Mouse (Mus musculus): ENCODE measurements around the gene Invs. TPM values are rescaled to one million over a fixed set of nuclear protein-coding genes. Genes with fewer than 3 reads are reported as not detected.
"Not testable (repeated sequence)": the region's sequence is repeated elsewhere in the genome, so short reads cannot be mapped to it uniquely, and the experiment has no call there.

The Invs gene
- total RNA-seq, 2 experiments from 2014 or later, result 7.5 to 11.1 TPM

DNA sequence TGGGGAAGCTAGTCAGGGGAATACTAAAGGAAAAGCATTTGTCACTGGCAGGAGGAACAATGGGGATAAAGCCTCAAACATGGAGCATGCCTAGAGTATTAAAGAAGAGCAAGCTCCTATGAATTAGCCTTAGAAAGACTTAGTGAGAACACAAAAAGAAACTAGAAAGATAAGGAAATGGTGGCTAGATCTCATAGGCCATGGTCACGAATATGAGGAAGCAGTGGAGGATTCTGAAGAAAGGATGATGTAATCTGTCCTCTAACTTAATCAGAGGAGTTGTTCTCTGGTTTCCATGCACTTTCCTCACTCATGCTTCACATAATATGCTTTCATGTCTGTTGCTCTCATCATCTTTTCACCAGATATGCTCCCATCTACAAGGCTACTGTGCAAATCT is 42.5 kb downstream of the Invs start:
- ATAC-seq (replicated peaks; ENCODE audit: poor library complexity, severe bottlenecking), result peak; percentile 89

DNA sequence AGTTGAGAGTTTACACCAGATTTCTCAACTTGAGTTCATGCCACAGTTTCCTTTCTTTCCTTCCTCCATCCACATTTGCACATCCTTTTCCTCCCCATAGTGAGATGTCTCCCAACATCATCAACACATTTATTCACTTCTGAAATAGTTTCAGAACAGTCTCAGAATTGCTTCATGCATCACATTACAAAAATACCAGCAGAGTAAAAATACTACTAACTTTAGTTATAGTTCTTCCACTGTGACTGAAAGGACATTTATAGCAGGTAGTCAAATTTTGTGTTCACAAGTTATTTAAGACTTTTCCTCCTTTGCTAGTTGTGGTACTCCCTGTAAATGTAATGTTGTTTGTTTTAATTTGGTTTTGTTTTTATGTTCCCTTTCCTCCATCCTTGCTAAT is 47.6 kb downstream of the Invs start:
- ATAC-seq (replicated peaks; ENCODE audit: poor library complexity, severe bottlenecking), result no peak

DNA sequence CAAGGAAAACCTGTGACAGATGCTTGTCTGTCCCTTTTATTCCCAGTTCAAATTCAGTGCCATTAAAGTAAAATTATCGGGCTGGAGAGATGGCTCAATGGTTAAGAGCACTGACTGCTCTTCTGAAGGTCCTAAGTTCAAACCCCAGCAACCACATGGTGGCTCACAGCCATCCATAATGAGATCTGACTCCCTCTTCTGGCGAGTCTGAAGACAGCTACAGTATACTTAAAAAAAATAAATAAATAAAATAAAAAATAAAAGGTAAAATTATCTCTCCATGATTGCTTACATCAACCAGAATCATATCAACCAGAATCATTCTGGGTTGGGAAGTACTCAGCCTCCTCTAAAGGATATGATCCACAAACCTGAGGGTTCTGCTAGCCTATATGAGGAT is 48.5 kb downstream of the Invs start:
- no peak for ATAC-seq (replicated peaks; ENCODE audit: poor library complexity, severe bottlenecking)

DNA sequence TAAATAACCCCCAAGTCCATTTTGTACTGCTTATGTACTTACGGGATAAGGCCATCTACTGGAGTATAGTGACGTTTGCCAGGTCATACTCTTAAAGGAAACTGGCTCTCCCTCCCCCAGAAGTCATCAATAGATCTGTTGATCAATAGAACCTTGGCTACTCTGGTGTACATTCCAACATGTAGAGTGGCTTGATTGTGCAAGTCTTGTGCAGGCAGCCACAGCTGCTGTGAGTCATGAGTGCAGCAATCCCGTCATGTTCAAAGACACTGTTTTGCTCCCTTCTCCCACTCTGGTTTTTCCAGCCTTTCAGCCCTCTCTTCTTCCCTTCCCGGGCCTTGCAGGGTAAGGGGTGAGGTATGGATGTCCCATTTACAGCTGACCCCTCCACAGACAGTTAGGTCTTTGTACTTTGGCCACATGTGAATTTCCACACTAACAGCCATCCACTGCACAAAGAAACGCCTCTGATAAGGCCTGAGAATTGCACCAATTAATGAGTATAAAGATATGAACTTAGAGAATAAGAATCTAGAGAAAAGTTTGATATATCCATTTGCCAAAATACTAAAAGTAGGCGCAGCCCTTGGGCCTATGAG is 53.0 kb downstream of the Invs start:
- ATAC-seq (replicated peaks; ENCODE audit: poor library complexity, severe bottlenecking), result no peak

DNA sequence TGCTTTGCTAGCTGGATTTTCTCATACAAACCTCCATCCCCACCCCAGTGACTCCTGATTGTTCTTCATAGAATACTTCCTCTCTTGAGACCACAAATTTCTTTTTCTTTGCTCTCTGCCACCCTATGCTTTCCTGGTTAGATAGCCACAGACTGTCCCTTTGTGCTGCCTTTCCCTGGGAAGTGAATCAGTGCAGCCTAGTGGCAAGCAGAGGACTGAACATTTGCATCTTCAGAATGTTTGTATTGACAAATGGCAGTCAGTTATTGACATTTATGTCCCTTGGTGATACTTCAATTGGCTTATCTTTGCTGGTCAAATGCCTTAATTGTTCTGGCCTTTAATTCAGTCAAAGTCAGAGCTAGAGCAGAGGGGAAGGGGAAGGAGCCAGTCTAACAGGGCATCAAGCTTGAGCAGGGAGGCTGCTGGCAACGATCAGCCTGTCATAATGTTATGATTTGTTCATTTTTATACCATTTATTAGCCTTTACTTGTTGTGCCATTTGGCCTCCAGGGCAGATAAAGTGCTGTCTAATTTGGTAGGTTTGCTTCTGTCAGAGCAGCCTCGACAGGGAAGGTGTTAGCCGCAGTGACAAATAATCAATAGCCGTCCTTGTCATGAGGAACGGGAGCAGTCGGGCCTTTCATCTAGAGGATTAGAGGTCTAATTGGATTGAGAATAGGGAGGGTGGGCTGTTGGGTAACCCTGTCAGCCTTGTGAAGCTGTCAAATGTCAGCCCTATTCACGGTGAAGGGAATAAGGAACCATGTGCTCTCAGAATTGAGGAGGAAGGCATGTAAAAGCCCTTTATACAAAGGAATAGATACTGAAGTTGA is 55.6 kb downstream of the Invs start:
- no peak for ATAC-seq (replicated peaks; ENCODE audit: poor library complexity, severe bottlenecking)

DNA sequence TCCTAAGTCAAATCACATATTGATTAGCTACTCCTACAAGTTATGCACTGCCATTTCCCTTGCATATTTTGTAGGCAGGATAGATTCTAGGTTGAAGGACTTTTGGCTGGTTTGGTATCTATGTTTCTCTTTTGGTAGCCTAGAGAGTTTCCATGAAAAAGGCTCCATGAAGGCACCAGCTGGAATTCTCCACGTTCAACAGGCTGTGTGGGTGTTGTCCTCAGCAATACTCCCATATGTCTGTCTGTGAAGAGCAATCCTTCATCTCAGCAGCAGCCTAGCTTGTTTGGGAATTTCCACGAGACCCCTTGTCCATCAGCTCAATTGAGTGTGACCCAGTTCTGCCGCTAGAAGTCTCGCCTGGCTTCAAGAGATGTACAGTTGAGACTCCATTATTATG is 63.1 kb downstream of the Invs start:
- no peak for ATAC-seq (replicated peaks; ENCODE audit: poor library complexity, severe bottlenecking)

DNA sequence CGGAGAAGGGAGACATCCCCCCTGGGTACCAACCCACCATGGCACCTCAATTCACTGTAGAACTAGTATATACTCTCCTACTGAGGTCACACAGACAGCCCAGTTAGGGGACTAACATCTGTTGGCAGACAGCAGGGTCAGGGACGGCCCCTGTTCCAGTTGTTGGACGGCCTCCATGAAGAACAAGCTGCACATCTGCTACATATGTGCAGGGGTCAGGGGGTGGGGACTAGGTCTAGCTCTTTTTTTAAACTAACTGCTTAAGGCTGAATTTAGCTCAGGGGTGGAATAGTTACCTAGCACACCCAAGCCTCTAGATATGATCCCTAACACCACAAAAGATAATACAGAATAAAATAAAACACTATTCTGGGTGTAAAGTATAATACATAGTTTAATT is 82.8 kb downstream of the Invs start:
- no peak for ATAC-seq (replicated peaks; ENCODE audit: poor library complexity, severe bottlenecking)

DNA sequence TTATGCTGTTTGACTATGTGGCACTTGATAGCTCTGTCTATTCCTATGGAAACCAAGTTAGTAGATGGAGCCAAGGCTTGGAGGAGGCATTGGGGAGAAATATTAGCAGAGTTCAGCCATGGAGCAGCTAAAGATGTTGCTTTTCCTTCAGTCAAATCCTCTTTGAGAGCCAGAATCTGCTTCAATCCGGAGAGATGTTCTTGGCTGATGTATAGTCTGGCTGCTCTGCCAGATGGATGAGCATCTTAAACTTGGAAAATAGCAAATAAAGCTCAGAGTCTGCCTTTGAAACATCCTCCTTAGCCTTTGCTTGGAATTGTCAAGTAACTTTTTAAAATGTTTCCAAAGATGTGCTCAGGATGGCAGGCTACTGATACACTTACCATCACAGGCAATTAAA is 91.5 kb downstream of the Invs start:
- no peak for ATAC-seq (replicated peaks; ENCODE audit: poor library complexity, severe bottlenecking)

DNA sequence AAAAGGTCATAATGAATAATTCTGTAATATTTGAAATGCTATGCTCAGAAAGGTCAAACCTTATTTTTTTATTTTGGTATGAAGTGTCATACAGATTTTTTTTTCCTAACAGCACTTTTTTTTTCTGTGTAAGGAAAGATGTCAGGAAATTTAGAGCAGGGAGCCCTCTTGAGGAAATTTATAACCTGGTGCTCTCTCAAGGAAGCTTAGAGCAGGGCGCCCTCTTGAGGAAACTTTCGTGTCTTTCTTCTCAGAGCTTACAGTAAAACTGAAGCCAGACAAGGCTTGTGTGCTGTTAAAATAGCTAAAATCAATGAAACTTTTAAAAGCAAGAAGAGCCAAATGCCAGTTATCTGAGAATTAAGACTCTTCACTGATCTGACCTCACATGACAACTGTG is 101.4 kb downstream of the Invs start:
- no peak for ATAC-seq (replicated peaks; ENCODE audit: poor library complexity, severe bottlenecking)

DNA sequence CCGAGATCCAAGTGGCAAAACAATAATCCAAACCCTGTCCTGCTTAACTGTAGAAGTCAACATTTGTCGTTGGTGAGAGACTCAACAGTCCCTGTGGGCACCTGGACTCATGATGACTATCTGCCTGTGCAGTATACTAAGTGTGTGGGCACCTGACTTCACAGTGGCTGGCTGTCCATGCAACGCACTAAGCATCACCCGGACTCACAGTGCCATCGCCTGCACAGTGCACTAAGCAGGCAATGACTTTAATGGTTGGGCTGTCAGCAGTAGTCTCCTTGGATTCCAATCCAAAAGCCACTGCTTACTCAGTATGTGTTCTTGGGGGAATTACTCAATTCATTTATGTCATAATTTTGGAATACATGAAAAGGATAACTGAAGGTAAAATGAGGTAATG is 102.9 kb downstream of the Invs start:
- ATAC-seq (replicated peaks; ENCODE audit: poor library complexity, severe bottlenecking), result no peak

DNA sequence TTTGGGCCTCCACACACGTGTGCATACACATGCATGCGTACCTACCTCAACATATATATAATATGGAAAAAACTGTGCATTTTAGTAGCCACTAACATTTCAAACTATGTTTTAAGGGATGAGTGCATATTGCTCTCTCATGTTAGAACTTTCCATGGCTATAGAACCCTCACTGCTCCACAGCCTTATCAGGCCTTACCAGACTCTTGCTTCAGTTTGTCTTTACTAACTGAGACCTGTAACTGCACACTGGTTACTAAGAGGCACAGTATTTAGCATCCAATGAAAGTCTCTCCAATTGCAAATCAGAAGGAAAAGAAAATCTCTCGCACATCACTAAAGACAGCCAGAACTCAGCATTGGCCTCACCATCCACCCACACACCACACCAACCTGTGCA is 117.4 kb downstream of the Invs start:
- no peak for ATAC-seq (replicated peaks; ENCODE audit: poor library complexity, severe bottlenecking)

DNA sequence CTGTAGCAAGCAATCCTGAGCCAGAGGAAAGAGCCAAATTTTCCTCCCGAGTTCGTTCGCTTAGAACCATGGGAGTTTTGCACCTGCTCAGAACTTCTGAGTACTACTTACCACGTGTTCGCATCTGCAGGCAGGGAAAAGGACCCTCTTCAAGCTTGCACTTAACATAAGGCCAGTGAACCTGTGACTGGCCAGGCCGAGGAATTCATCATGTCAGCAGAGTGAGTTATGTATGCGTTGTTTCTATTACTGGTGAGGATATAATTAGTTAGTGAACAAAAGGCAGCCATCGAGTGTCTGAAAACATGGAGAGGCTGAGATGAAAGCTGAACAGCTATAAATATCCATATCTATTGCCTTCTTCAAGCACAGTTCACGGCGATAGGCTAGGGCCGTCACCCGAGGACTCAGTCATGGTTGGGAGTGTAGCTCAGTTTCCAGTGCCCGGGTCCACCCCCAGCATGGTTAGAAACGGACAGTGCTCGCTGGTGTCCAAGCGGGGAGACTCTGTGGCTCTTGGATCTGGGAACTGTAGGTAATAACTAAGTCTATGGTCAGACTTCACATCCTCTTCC is 123.6 kb downstream of the Invs start:
- ATAC-seq (replicated peaks; ENCODE audit: poor library complexity, severe bottlenecking), result no peak

DNA sequence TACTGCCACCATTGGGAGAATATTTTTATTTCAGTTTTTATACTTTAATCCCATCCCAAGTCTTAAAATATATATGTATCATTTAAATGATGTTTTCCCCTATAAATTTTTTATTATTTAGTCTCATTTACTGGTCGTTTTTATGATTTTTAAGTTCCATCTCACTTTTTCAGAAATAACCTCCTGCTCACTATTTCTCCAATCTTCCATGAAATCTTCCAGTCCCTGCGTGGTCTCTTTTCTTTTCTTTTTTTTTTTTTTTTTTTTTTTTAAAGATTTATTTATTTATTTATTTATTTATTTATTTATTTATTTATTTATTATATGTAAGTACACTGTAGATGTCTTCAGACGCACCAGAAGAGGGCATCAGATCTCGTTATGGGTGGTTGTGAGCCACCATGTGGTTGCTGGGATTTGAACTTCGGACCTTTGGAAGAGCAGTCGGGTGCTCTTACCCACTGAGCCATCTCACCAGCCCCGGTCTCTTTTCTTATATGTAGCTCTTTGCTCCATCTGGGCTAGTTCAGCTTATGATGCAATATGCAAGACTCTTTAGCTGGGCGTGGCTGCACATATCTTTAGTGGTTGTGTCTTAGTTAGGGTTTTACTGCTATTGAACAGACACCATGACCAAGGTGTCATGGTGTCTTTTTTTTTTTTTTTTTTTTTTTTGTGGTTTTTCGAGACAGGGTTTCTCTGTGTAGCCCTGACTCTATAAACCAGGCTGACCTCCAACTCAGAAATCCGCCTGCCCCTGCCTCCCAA is 126.3 kb downstream of the Invs start:
- not testable (repeated sequence) for ATAC-seq (replicated peaks; ENCODE audit: poor library complexity, severe bottlenecking)

DNA sequence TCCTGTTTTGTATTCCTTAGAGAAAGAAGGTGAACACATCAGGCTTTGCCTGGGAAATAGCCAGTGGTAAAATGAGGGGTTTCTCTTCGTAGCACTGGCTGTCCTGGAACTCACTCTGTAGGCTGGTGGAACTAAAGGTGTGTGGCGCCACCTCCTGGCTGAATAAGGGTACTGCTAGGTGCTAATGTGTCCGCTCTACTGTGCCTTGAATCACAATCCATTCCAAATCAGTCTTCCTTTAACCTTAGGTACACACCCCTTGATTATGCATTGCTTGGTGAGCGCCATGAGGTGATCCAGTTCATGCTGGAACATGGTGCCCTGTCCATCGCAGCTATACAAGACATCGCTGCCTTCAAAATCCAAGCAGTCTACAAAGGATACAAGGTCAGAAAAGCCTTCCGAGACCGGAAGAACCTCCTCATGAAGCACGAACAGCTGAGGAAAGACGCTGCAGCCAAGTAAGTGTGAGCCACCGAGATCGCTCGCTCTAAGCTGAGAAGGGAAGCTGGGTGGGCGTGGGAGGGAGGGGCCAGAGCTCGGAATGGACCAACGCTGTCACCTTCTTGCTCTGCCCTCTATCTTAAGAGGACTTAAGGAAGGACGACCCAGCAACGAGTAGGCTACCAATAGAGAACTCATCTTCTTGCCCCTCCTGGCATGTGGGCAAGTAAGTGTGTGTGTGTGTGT is 127.9 kb downstream of the Invs start:
- peak; percentile 86 for ATAC-seq (replicated peaks; ENCODE audit: poor library complexity, severe bottlenecking)

DNA sequence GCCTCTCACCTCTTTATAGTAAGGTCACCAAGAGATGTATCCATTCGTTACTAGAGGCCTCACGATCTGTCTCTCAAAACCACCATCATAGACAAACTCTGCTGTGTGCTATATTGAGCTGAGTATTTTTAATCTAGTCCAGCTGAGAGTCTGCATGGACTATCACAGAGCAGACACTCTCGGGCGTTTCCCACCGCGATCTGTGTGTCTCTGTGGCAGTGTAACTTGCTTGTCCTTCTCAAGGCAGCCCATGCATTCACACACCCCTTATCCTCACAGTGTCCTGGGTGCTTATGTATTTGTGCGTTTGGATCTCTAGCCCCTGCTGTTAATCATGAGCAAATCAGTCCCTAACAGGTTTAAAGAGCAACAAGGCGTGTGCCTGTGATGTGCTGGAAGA is 133.9 kb downstream of the Invs start:
- no peak for ATAC-seq (replicated peaks; ENCODE audit: poor library complexity, severe bottlenecking)

DNA sequence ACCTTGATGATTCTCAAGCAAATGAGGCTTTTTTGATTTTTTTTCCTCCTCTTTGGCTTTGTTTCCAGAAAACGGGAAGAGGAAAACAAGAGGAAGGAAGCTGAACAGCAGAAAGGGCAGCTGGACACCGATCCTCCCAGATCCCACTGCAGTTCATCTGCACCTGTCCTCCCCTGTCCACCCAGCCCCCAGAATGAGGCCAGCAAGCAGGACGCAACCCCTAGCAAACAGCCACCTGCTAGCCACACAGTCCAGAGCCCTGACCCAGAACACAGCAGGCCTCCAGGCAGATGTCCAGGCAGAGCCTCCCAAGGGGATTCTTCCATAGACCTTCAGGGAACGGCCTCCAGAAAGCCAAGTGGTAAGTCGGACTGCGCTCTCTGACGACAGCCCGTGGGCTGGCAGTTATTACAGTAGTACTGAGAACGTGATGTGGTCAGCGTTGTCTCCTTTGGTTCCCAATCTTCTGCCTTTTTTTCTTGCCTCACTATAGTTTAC is 136.3 kb downstream of the Invs start:
- no peak for ATAC-seq (replicated peaks; ENCODE audit: poor library complexity, severe bottlenecking)

DNA sequence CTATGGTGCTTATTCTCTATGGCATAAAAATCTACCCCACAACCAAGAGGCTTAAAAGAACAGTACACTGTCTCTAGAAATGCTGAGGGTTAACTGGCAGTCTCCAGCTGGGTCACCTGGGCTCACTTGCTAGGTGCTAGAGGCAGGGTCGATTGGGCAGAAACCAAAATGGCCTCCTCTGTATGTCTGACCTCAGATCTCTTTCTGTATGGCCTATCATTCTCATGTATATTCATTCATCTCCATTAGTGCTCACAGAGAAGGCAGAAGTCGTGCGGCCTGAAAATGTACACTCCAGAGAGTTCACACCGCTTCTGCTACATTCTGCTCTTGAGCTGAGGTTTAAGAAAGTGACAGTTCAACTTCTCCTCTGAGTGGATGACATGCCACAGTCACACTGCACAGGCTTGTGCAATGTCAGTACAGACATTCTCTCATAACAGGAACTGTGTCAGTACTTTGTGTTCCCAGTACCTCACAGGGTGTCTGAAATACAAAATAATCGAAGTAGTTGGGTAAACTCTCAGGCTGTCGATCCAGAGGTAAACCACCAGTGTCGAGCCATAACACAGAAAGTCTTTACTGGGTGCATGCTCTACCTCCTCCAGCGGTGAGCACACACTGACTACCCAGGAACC is 139.4 kb downstream of the Invs start:
- peak; percentile 88 for ATAC-seq (replicated peaks; ENCODE audit: poor library complexity, severe bottlenecking)

DNA sequence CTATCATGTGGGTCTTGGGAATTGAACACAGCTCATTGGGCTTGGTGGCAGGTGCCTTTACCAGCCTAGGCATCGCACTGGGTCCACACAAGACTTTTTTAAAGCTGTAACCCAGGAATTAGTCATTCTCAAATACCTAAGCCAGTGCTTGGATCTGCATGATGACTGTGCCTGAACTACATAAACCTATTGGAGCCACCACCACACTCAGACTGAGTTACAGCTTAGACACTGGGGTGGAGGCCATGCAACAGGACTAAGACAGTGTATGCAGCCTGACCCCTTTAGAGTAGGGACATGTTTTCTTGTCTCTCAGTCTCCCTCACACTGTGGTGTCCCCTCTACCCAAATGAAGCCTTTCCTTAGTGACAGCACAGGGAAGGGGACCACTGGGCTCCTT is 143.1 kb downstream of the Invs start:
- no peak for ATAC-seq (replicated peaks; ENCODE audit: poor library complexity, severe bottlenecking)

DNA sequence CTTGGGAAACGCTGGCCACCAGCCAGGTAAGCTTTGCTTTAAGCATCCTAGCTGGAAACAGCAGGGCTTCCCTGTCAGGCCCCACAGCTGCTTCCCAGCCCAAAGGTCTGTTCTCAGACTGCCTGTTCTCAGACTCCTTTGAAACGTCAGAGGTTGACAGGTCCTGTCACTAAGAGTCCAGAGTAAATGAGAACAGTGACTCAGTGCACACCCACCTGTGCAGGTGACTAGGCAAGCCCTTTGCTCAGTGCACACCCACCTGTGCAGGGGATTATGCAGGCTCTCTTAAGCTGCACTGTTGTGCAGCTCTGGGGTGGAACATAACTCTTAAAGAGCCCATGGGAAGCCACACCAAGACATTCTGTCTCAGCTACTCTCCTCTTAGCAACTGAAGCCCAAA is 144.2 kb downstream of the Invs start:
- ATAC-seq (replicated peaks; ENCODE audit: poor library complexity, severe bottlenecking), result no peak

DNA sequence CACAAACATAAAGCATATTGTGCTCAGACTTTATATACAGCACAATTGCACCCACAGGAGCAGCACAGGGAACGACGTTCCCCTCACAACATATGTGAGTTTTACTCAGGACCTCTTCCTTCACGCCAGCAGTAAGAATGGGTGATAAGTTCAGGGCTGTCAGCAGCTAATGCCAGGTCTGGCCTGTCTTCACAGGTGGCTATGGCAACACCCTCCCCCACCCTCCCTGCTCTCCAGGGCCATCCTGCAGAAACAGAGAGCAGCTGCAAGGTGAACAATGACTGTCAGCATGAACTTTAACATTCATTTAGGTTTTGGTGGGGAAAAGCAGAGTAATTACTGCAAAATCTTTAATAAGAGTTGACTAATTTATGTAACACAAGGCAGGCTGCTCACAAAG is 147.9 kb downstream of the Invs start:
- no peak for ATAC-seq (replicated peaks; ENCODE audit: poor library complexity, severe bottlenecking)
